Mouse (Mus musculus): Measurements from ENCODE around the gene Gdi1. TPM values are rescaled to one million over a fixed set of nuclear protein-coding genes. Genes with fewer than 3 reads are reported as not detected.
"Not testable (repeated sequence)": the region's sequence is repeated elsewhere in the genome, so short reads cannot be mapped to it uniquely, and the experiment has no call there.

Gene Gdi1
- polyA plus RNA-seq, 1 experiment = 810 TPM

DNA sequence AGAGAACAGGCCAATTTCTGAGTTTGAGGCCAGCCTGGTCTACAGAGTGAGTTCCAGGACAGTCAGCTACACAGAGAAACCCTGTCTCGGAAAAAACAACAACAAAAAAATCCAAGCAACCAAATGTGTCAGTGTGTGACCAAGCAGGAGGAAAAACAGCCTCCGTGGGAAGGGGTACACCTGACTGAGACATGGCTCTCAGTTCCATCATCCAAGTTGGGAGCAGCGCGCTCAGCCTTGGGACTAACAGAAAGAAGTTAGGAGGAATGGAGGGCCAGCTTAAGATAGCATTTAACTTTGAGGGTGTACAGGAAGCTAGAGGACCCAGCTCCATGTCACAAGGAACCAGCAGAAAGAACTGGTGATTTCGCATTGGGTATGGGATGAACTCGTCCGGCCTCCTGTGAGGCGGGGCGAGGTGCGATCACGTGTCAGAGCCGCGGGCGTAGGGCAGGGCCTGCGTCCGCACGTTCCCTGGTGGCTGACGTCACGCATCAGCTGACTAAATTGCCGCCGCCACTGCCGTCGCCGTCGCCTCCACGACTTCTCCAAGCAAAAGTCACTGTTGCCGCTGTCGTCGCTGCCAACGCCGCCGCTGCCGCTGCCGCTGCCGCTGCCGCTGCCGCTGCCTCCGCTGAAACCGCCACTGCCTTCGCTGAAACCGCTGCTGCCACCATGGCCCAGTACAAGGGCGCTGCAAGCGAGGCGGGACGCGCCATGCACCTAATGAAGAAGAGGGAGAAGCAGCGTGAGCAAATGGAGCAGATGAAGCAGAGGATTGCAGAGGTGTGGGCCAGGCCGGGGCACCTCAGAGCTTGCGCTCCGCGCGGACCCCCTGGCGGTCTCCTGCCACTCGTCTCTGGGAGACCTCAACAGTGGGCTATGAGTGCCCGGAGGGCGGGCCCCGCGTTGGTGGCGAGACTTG lies 8.0 kb downstream of the Gdi1 start, which contains the start of gene Fam50a:
TSS of gene Fam50a (plus strand) at position 494 of the 925 bp plus-strand sequence.
- peaks cover 7% of the 10 kb centered on the region; the same call in 1 of the 2 replicates for H3K4me1 ChIP-seq (ENCODE audit: control insufficient read depth, insufficient read depth, low read length)
- TF ChIP-seq CTCF (IDR thresholded peaks at IDR 0.05; ENCODE audit: insufficient read depth, low read depth, low read length) (no peak), POLR2A (IDR thresholded peaks at IDR 0.05; ENCODE audit: insufficient read depth, low read depth, low read length) (peak; percentile 53; the same call in 1 of the 2 replicates)
- WGBS = 22% methylated on average over 59 of the region's 59 CpGs
- H3K4me3 ChIP-seq (ENCODE audit: insufficient read depth, low read depth, low read length) = peak within 1 kb of the TSS; percentile 92
- peak within 1 kb of the TSS; percentile 92 for H3K27ac ChIP-seq (ENCODE audit: insufficient read depth, low read depth, low read length)

DNA sequence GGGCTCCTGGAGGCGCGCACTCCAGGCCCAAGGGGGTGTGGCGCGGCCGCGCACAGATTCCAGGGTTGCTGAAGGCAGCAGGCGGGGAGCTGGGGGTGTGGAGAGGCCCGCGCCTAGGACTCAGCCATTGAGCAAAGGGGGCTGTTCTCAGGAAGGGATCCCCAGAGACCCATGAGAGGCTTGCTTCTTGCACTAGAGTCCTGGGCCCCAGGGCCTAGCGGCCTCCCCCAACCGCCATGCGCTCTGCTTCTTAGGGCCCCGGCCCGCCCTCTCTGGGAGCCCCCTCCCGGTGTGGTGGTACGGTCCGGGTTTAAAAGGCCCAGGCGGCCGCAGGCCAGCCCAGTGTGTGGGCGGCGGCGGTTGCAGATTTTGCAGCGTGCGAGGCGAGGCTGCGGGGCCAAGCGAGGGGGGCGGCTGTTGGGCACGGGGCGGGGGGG lies 23.9 kb downstream of the Gdi1 start, which contains the start of gene Plxna3:
TSS of gene Plxna3 (plus strand) at position 342 of the 437 bp plus-strand sequence.
- Histone ChIP-seq H3K4me1 (ENCODE audit: control insufficient read depth, insufficient read depth, low read length) (peaks cover 22% of the 10 kb centered on the region), H3K4me3 (ENCODE audit: insufficient read depth, low read depth, low read length) (peak within 1 kb of the TSS; percentile 59), H3K27ac (ENCODE audit: insufficient read depth, low read depth, low read length) (0 out of 2 replicates have a peak within 1 kb of the TSS, but pooled peaks have one; percentile 10)
- peak; percentile 57 for TF ChIP-seq POLR2A (IDR thresholded peaks at IDR 0.05; ENCODE audit: insufficient read depth, low read depth, low read length)
- TF ChIP-seq CTCF (IDR thresholded peaks at IDR 0.05; ENCODE audit: insufficient read depth, low read depth, low read length) = no peak
- 8% methylated on average over 28 of the region's 30 CpGs for WGBS

DNA sequence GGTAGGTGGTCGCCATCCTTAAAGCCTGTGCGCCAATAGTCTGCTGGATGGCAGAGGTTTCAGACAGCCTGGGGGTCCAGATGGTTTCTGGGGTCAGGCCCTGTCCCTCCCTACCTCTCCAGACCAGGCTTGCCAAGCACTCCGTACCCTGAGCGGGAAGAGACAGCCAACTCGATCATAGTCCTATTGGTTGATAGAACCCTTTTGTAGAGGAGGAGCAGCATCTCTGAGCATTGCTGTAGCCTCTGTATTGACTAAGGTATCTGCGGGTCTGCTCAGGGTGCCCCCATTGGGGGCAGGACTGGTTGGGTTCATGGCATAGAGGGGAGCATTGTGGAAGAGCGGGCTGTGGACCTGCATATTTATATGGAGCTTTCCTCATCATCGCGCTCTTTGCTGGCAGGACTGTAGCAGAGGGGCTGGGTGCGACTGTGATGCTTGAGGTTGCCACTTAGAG lies 24.4 kb downstream of the Gdi1 start:
- TF ChIP-seq CTCF (IDR thresholded peaks at IDR 0.05; ENCODE audit: insufficient read depth, low read depth, low read length) (no peak), POLR2A (IDR thresholded peaks at IDR 0.05; ENCODE audit: insufficient read depth, low read depth, low read length) (no peak)
- 27% methylated on average over 10 of the region's 10 CpGs for WGBS
- H3K27ac ChIP-seq (ENCODE audit: insufficient read depth, low read depth, low read length) = 0 out of 2 replicates have a peak overlapping the region, but pooled peaks have one; percentile 10

DNA sequence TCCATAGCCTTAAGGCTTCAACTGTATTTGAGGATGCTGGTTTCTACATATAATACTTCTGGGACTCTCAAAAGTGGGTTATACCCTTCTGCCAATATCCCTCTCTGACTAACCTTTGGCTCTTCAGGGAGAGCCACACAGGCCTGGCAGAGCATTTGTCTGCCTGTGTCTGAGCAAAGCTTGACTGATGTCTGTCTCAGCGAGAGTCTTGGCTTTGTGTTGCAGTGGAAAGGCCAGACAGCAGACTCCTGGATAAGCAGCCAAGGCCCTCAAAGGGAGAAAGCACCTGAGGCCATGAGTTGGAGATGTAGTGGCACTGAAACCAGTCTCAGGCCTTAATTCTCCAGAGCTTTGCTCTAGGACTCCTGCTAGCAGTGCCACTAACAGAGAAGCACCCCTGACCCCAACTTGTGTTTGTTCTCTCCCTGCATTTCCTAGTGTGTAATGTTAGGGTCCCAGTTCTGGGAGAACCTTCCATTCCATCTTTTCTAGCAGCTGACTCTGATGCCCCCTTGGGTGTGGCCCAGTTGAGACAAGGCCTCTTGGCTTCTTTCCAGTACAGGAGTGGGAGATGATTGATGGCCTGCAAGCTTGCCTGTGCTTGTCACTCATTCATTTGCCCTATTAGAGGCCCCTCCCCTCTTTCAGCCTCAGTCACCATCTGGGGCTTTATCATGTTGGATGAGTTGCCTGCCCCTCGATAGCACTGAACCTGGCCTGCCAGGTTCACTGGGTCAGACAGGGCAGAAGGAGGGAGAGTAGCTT lies 25.6 kb downstream of the Gdi1 start:
- no peak overlapping the region for H3K27ac ChIP-seq (ENCODE audit: insufficient read depth, low read depth, low read length)
- 37% methylated on average over 2 of the region's 2 CpGs for WGBS
- TF ChIP-seq CTCF (IDR thresholded peaks at IDR 0.05; ENCODE audit: insufficient read depth, low read depth, low read length) (no peak), POLR2A (IDR thresholded peaks at IDR 0.05; ENCODE audit: insufficient read depth, low read depth, low read length) (no peak)
- peak overlapping the region; percentile 59; the same call in 1 of the 2 replicates for H3K4me3 ChIP-seq (ENCODE audit: insufficient read depth, low read depth, low read length)
- H3K4me1 ChIP-seq (ENCODE audit: control insufficient read depth, insufficient read depth, low read length) = peaks cover 22% of the 10 kb centered on the region

More for the DNA sequence above, 24.4 kb downstream of the Gdi1 start:
- Histone ChIP-seq H3K4me1 (ENCODE audit: control insufficient read depth, insufficient read depth, low read length) (peaks cover 22% of the 10 kb centered on the region), H3K4me3 (ENCODE audit: insufficient read depth, low read depth, low read length) (peak overlapping the region; percentile 59)

DNA sequence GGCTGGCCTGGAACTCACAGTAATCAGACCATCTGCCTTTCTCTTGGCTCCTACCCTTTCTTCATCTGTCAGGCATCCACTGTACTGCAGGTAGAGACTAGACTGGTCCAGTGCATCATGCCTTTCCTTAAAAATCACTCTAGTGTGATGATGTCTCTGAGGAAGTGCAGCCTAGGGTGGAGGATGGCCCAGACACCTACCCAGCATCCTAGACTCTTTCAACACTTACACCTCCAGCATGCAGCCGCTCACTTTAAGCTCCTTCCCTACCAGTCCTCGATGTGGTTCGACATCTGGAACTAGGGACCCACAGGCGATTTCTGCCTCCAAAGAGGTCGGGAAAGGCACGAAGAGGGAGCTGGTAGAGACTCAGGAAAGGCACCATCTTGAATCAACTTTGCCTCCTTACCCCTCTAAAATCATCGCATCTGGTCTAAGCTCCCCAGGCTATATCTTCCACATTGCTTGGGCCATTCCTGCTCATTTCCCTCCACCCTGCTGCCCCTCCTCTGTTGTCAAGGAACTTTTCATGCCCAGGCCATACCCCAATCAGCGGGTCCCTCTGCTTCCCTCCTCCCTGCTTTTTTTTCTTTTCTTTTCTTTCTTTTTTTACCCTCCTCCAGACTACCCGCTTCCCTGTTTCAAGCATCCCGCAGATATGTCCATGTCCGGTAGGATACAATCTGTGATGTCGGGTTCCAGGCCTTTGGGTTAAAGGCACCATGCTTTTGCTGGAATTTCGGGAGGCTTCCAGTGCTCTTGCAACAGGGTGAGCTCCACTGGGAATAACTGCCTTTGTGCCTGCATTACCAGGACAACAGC lies 48.1 kb downstream of the Gdi1 start:
- peak overlapping the region; percentile 73 for H3K27ac ChIP-seq (ENCODE audit: insufficient read depth, low read depth, low read length)
- H3K4me1 ChIP-seq (ENCODE audit: control insufficient read depth, insufficient read depth, low read length) = no peaks in the 10 kb centered on the region
- WGBS = 23% methylated on average over 13 of the region's 13 CpGs
- TF ChIP-seq POLR2A (IDR thresholded peaks at IDR 0.05; ENCODE audit: insufficient read depth, low read depth, low read length) = no peak
- TF ChIP-seq CTCF (IDR thresholded peaks at IDR 0.05; ENCODE audit: insufficient read depth, low read depth, low read length) = no peak
- H3K4me3 ChIP-seq (ENCODE audit: insufficient read depth, low read depth, low read length) = peak overlapping the region; percentile 58

DNA sequence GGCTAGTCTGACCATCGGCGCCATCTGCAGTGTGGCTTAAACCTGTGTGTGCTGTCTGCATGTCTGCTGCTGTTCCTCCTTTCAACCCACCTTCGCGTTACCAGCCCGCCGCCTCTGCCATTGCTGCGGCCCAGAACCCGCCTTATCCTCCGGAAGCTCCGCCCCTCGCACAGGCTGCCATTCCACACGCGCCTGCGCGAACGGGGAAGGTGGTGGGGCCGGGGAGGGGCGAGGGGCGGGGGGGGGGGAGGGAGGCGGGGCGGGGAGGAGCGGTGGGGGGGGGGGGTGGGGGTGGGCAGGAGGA lies 48.6 kb downstream of the Gdi1 start, which contains the start of gene Lage3:
TSS of gene Lage3 (minus strand) at position 152 of the 304 bp plus-strand sequence.
- Histone ChIP-seq H3K4me3 (ENCODE audit: insufficient read depth, low read depth, low read length) (peak within 1 kb of the TSS; percentile 58), H3K27ac (ENCODE audit: insufficient read depth, low read depth, low read length) (peak within 1 kb of the TSS; percentile 73), H3K4me1 (ENCODE audit: control insufficient read depth, insufficient read depth, low read length) (no peaks in the 10 kb centered on the region)
- 24% methylated on average over 16 of the region's 22 CpGs for WGBS
- TF ChIP-seq CTCF (IDR thresholded peaks at IDR 0.05; ENCODE audit: insufficient read depth, low read depth, low read length) (no peak), POLR2A (IDR thresholded peaks at IDR 0.05; ENCODE audit: insufficient read depth, low read depth, low read length) (peak; percentile 41; the same call in 1 of the 2 replicates)

DNA sequence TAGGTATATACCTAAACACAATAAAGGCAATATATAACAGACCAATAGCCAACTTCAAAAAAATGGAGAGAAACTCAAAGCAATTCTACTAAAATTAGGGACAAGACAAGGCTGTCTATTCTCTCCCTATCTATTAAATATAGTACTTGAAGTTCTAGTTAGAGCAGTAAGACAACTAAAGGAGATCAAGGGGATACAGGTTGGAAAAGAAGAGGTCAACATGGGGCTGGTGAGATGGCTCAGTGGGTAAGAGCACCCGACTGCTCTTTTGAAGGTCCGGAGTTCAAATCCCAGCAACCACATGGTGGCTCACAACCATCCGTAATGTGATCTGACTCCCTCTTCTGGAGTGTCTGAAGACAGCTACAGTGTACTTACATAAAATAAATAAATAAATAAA lies 52.3 kb downstream of the Gdi1 start:
- H3K4me3 ChIP-seq (ENCODE audit: insufficient read depth, low read depth, low read length); H3K27ac ChIP-seq (ENCODE audit: insufficient read depth, low read depth, low read length); H3K4me1 ChIP-seq (ENCODE audit: control insufficient read depth, insufficient read depth, low read length): not testable (repeated sequence)
- WGBS = 90% methylated on average over 3 of the region's 3 CpGs

DNA sequence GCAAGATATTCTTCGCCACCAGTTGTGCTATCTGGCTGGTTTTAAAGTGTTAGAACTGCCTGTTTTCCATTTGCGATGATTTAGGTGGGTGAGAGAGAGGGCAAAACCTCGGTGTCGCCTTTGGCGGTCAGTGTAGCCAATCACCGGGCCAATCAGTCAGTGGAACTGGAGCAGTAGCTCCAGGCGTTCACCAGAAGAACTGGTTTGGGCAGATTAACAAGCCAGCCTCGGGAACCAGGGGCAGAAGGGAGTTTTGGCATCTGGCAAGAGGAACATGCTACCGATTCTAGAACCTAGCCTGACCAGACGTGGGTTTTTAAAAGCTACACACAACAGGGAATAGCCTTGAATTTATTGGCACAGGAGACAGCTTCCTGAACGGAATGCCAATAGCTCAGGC lies 54.4 kb downstream of the Gdi1 start:
- Histone ChIP-seq H3K4me3 (ENCODE audit: insufficient read depth, low read depth, low read length) (no peak overlapping the region), H3K4me1 (ENCODE audit: control insufficient read depth, insufficient read depth, low read length) (no peaks in the 10 kb centered on the region), H3K27ac (ENCODE audit: insufficient read depth, low read depth, low read length) (no peak overlapping the region)
- 52% methylated on average over 11 of the region's 11 CpGs for WGBS
- TF ChIP-seq CTCF (IDR thresholded peaks at IDR 0.05; ENCODE audit: insufficient read depth, low read depth, low read length) = no peak
- TF ChIP-seq POLR2A (IDR thresholded peaks at IDR 0.05; ENCODE audit: insufficient read depth, low read depth, low read length) = no peak

Other genes with a start within 250 kb of the Gdi1 start
- gene Opn1mw, start 177.5 kb upstream of the Gdi1 start, polyA plus RNA-seq (2012; ENCODE audit: insufficient read depth, insufficient read length, low replicate concordance, missing spikeins) = not detected in 2 replicates
- gene Mecp2, start 169.6 kb upstream of the Gdi1 start, polyA plus RNA-seq (2012; ENCODE audit: insufficient read depth, insufficient read length, low replicate concordance, missing spikeins) = not detected in 2 replicates
- gene Tex28, start 137.2 kb upstream of the Gdi1 start, polyA plus RNA-seq (2012; ENCODE audit: insufficient read depth, insufficient read length, low replicate concordance, missing spikeins) = not detected in 2 replicates
- not detected in 2 replicates for gene Tktl1, start 127.7 kb upstream of the Gdi1 start, polyA plus RNA-seq (2012; ENCODE audit: insufficient read depth, insufficient read length, low replicate concordance, missing spikeins)
- 372 TPM in 1 of 2 replicates, not detected in the other for gene Flna, start 55.2 kb upstream of the Gdi1 start, polyA plus RNA-seq (2012; ENCODE audit: insufficient read depth, insufficient read length, low replicate concordance, missing spikeins)
- not detected in 2 replicates for gene Emd, start 50.3 kb upstream of the Gdi1 start, polyA plus RNA-seq (2012; ENCODE audit: insufficient read depth, insufficient read length, low replicate concordance, missing spikeins)
- gene Rpl10, start 34.2 kb upstream of the Gdi1 start, polyA plus RNA-seq (2012; ENCODE audit: insufficient read depth, insufficient read length, low replicate concordance, missing spikeins) = not detected in 2 replicates
- not detected in 2 replicates for gene Taz, start 23.1 kb upstream of the Gdi1 start, polyA plus RNA-seq (2012; ENCODE audit: insufficient read depth, insufficient read length, low replicate concordance, missing spikeins)
- gene Dnase1l1, start 22.7 kb upstream of the Gdi1 start, polyA plus RNA-seq (2012; ENCODE audit: insufficient read depth, insufficient read length, low replicate concordance, missing spikeins) = not detected in 2 replicates
- 501 and 1,287 TPM in 2 replicates for gene Atp6ap1, start 7.9 kb upstream of the Gdi1 start, polyA plus RNA-seq (2012; ENCODE audit: insufficient read depth, insufficient read length, low replicate concordance, missing spikeins)
- gene Fam50a, start 8.0 kb downstream of the Gdi1 start, polyA plus RNA-seq (2012; ENCODE audit: insufficient read depth, insufficient read length, low replicate concordance, missing spikeins) = 224 TPM in 1 of 2 replicates, not detected in the other
- not detected in 2 replicates for gene Plxna3, start 24.1 kb downstream of the Gdi1 start, polyA plus RNA-seq (2012; ENCODE audit: insufficient read depth, insufficient read length, low replicate concordance, missing spikeins)
- not detected in 2 replicates for gene Lage3, start 48.6 kb downstream of the Gdi1 start, polyA plus RNA-seq (2012; ENCODE audit: insufficient read depth, insufficient read length, low replicate concordance, missing spikeins)
- gene Ubl4a, start 68.2 kb downstream of the Gdi1 start, polyA plus RNA-seq (2012; ENCODE audit: insufficient read depth, insufficient read length, low replicate concordance, missing spikeins) = not detected in 2 replicates
- not detected in 2 replicates for gene Slc10a3, start 68.4 kb downstream of the Gdi1 start, polyA plus RNA-seq (2012; ENCODE audit: insufficient read depth, insufficient read length, low replicate concordance, missing spikeins)
- gene Fam3a, start 88.3 kb downstream of the Gdi1 start, polyA plus RNA-seq (2012; ENCODE audit: insufficient read depth, insufficient read length, low replicate concordance, missing spikeins) = not detected in 2 replicates
- gene Ikbkg, start 88.3 kb downstream of the Gdi1 start, polyA plus RNA-seq (2012; ENCODE audit: insufficient read depth, insufficient read length, low replicate concordance, missing spikeins) = not detected in 2 replicates
- gene G6pdx, start 124.2 kb downstream of the Gdi1 start, polyA plus RNA-seq (2012; ENCODE audit: insufficient read depth, insufficient read length, low replicate concordance, missing spikeins) = not detected in 2 replicates
- not detected in 2 replicates for gene Gm6880, start 176.4 kb downstream of the Gdi1 start, polyA plus RNA-seq (2012; ENCODE audit: insufficient read depth, insufficient read length, low replicate concordance, missing spikeins)

Measured in olfactory bulb, adult 2 months (tissue).